ENCODE assay signal across 7 mouse cellular contexts in the genomic region with DNA sequence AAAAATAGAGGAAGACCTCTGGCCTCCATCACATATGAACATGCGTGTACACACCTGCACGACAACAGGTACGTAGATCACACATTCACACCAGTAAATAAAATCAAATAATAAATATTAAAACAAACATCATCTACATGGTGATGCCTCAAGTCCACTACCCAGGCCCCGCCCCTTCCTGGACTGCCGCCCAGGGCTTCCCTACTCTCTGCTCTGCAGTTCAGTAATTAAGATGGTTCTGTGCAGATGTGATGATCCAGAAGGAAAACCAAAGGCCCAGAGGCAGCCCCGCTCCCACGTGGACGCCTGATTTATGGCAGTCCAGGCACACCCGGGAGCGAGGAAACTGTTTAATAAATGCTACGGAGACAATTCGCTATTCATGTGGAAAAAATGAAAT.
DNase-seq lines count a peak whose midpoint lies in the region; ATAC-seq lines count a peak whose summit lies in the region.
"Not testable (repeated sequence)": the region's sequence is repeated elsewhere in the genome, so short reads cannot be mapped to it uniquely, and the experiment has no call there.

No protein-coding gene starts in this region.

- not testable (repeated sequence) for H3K36me3 ChIP-seq in hindbrain, embryonic 16.5 days (ENCODE audit: control insufficient read depth, insufficient read depth, low read length); kidney, embryonic 16.5 days (ENCODE audit: insufficient read depth, low read length)

- H3K27me3 ChIP-seq in hindbrain, embryonic 16.5 days (replicated peaks; ENCODE audit: control insufficient read depth, insufficient read depth, low read length); kidney, embryonic 16.5 days (ENCODE audit: insufficient read depth, low read length): not testable (repeated sequence)

- not testable (repeated sequence) for H3K27ac ChIP-seq in hindbrain, embryonic 16.5 days (ENCODE audit: low read depth, low read length); kidney, embryonic 16.5 days (ENCODE audit: low read length)

- H3K4me1 ChIP-seq in hindbrain, embryonic 16.5 days (ENCODE audit: control insufficient read depth, insufficient read depth, low read depth, low read length); kidney, embryonic 16.5 days (ENCODE audit: insufficient read depth, low read length): not testable (repeated sequence)

- H3K9ac ChIP-seq in hindbrain, embryonic 16.5 days (ENCODE audit: low read depth, low read length); kidney, embryonic 16.5 days (replicated peaks; ENCODE audit: low read length): not testable (repeated sequence)

- ATAC-seq in hindbrain, embryonic 16.5 days = 0 out of 2 replicates have a peak, but pooled peaks have one; percentile 54
- ATAC-seq in kidney, embryonic 16.5 days (ENCODE audit: low FRiP score, low TSS enrichment) = peak; percentile 51; the same call in 1 of the 2 replicates

- DNase-seq in adrenal gland, postnatal 10 days = peak; percentile 64
- DNase-seq in gastrocnemius, postnatal 10 days = peak; percentile 63
- DNase-seq in left cerebral cortex, postnatal 4 days = peak; percentile 35
- peak; percentile 14 to 41 for DNase-seq in lung, postnatal 4 days
- peak; percentile 28 for DNase-seq in ovary, postnatal 36 days (ENCODE audit: low spot score)

- intact Hi-C loops in left cerebral cortex, postnatal 4 days (cut with DNase I) = not testable (repeated sequence)

- H3K4me2 ChIP-seq in hindbrain, embryonic 16.5 days (ENCODE audit: low read length); kidney, embryonic 16.5 days (replicated peaks; ENCODE audit: low read depth, low read length): not testable (repeated sequence)

- not testable (repeated sequence) for H3K9me3 ChIP-seq in hindbrain, embryonic 16.5 days (ENCODE audit: control insufficient read depth, low read length); kidney, embryonic 16.5 days (ENCODE audit: low read length)

- WGBS in hindbrain, embryonic 16.5 days = 59% methylated on average over 12 of the region's 12 CpGs
- WGBS in kidney, embryonic 16.5 days = 58% methylated on average over 11 of the region's 12 CpGs

- not testable (repeated sequence) for H3K4me3 ChIP-seq in hindbrain, embryonic 16.5 days (ENCODE audit: low read length); kidney, embryonic 16.5 days (ENCODE audit: low read length)
